Mouse (Mus musculus) 416B (cell line): ENCODE results near the gene Npm1.
A peak's percentile ranks its signal among the peaks of the same experiment; 100 is the strongest.

ENCODE experiments used
- DNase-seq: peaks from one replicate; pipeline ENCODE4 v3.0.0; 2011; ENCODE audit warnings: low read depth

Gene Npm1

DNA sequence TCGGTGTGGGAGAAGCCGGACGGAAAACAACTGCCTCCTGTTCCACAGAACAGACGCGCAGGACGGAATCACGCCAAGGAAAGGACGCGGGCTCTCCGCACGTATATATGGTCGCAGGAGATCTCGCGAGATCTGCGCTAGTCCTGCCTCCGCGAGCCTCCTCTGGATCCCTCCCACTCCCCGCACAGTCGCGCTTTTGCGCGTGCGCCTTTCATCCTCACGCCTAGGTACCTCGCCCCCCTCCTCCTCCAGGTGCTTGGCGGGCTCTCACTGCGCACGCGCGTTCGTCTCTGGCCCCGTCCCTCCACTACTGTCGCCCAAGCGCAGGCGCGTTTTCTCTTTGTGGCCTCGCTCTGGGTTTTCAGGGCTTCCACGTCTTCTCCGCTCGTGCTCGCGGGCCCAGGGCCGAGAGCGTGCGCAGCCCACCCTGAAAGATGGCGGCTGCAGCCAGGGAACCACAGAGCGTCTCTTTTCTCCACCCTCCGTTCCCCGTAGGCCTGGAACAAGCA is at the start of gene Npm1:
TSS of gene Npm1 (minus strand) at position 209 of the 509 bp plus-strand sequence.
- peak; percentile 99 for DNase-seq

DNA sequence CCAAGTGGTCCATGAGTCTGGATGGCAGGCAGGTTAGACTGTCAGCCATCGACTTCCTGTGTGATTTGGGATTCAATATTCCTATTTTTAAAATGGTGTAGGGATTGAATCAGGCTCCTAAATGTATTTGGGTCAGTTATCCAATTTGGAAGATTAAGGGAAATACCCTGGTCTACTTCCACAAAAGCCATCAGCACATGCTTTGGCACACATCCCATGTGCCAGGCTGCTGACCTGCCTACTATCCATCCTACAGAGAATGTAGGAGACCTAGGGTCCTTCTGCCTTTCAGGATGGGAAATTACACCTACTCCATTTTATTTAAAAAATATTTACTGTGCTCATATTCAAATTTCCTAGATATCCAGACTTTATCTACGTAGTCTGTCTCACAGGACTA is 44.4 kb upstream of the Npm1 start:
- no peak for DNase-seq

DNA sequence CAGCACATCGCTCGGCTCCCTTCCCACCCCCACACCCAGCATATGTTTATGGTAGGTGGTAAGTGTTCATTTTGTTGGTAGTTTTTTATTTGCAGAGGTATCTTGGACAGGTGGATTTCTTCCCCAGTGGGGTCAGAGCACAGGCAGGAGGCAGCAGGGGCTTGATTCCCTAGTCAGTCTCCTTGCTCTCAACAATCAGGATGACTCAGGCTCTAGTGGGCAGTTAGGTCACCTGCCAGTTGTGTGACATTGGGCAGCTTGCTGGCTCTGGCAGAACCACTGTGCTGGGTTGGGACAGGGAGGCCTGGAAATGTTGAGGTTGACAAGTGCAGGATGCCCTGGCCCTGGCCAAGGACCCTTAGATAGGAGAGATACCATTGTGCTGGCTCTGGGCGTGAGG is 42.0 kb upstream of the Npm1 start:
- DNase-seq: no peak

DNA sequence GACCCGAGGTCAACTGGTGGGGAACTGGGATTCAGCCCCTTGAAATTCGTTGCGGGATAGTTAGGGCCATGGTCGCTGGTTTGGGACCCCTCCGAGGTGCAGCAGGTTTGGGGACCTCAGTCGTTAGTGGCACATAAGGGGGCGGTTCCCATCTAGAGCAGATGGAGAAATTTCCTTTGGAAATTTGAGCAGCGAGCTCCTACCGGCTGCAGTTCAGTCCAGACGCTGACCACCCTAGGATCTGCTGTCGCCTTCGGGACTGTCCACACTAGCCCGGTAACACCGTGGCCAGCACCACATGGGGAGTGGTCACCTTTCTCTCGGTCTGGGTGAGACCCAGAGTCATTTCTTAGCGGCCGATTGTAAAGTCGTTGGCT is 41.3 kb upstream of the Npm1 start:
- no peak for DNase-seq

DNA sequence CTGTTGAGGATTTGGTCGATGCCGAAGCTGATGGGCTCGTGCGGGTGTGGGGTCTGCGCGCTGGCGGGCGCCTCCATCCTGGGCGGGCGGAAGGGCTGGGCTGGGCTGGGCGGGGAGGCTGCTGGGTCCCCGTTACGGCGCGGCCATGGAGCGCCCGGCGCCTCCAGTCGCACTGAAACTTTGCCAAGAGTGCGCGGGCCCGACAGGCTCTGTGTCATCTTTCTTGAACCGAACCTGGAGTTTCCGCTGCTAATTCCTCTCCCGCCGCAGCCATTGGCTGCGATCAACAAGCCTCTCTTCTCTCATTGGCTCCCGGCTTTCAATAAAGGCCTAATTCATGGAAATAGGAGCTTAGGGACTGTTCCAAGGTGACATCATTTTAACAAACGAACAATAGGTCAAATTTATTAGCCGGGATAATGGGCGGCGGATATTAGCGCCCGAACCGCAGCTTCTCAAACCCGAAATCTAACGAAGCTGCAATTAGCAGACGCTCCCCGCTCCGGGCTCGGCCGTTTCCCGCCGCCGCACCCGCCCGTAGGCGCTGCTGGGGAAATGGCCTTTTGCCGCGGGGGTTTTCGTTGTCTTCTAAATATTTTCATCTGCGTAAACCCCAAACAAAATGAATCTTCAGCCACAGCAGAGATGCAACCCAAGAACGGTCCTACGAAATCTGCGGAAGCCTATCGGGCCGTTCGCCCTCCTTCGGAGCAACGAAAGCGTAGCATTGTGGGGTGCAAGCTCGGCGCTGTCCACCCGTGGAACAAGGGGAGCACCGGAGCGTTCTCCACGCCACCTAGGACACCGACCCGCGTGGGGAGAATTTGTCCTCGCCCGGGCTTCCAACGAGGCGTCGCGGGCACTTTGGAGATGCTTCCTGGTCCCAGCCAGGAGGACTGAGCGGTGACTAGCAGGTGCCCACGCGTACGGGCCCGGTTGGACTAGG is 40.6 kb upstream of the Npm1 start, which contains the start of gene Tlx3:
TSS of gene Tlx3 (minus strand) at position 207 of the 946 bp plus-strand sequence.
- no peak for DNase-seq

DNA sequence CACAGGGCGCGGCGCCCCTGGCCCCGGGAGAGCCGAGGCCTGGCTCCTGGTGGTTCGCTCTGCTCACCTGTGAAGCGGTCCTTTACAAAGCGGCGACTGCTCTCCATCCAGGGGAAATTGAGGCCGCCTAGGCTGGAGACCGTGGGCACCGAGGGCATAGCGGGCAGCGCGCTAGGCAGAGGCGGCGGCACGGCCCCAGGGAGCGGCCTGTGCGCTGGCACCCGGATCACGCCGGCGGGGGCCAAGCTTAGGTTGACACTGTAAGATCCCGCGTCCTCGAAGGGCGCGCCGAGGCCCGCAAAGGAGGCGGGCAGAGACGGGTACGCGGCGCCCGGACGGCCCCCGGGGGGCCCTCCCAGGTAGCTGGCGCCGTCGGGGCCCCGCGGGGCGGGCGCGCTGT is 40.0 kb upstream of the Npm1 start:
- DNase-seq: no peak

DNA sequence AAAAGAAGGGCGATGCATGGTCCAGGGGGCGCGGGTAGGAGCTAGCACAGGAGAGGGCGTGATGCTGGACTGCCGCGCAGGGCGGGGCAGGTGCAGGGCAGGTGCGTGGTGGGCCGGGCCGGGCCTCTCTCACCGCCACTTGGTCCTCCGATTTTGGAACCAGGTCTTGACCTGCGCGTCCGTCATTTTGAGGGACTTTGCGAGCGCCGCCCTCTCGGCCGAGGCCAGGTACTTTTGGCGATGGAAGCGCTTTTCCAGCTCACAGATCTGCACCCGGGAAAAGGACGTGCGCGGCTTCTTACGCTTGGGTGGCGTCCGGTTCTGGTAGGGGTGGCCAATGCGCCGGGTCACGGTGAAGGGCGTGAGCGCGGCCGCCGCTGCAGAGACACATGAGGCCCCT is 39.3 kb upstream of the Npm1 start:
- no peak for DNase-seq

DNA sequence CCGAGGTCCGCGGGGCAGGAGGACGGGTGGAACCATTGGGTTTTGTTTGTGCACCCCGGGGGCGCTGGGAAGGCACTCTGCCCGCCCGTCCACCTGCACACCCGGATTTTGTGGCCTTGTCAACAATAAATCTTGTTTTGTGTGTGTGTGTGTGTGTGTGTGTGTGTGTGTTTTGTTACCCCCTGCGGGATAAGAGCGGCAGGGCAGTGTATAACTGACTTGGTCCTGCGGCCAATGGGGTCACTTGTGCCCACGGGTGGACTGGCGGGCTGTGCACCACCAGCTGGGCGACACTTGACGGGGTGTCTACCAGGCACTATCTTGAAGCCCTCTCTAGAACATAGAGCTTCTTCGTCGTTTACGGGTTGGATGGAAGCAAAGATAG is 38.6 kb upstream of the Npm1 start:
- no peak for DNase-seq

DNA sequence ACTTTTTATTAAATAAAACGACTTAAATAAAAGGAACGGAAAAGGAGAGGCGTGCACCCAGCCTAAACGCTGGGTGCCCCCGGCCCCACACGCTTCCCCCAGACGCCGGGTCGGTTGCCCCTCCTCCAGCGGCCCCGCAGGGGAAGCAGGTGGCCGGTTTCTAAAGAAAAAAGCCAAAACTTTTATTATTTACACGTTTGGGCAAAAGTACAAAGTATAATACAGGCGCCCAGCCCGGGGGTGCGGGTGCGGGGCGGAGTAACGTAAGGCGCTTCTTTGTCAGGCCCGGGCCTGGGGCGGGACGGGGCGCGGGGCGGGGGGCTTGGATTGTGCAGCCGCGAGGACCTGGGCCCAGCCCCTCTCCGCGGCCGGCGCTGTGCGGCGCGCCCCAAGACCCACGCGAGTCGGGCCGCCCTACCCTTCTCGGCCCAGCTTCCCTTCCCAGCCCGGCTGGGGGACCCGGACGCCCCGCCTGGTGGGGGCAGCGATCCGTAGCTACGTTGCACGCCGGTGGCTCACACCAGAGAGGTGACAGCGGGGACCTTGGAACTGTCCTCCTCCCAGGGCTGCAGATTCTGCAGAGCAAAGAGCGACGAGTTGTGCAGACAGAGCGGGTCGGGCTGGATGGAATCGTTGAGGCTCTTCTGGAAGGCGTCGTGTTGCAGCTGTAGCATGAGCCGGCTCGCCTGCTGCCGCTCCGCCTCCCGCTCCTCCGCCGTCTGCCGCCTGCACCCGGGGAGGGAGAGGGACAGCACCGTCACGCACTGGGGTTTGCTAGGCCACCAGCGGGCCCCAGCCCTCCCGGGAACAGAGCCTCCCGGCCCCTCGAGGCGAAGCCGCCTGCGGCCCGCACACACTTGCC is 38.0 kb upstream of the Npm1 start:
- no peak for DNase-seq

DNA sequence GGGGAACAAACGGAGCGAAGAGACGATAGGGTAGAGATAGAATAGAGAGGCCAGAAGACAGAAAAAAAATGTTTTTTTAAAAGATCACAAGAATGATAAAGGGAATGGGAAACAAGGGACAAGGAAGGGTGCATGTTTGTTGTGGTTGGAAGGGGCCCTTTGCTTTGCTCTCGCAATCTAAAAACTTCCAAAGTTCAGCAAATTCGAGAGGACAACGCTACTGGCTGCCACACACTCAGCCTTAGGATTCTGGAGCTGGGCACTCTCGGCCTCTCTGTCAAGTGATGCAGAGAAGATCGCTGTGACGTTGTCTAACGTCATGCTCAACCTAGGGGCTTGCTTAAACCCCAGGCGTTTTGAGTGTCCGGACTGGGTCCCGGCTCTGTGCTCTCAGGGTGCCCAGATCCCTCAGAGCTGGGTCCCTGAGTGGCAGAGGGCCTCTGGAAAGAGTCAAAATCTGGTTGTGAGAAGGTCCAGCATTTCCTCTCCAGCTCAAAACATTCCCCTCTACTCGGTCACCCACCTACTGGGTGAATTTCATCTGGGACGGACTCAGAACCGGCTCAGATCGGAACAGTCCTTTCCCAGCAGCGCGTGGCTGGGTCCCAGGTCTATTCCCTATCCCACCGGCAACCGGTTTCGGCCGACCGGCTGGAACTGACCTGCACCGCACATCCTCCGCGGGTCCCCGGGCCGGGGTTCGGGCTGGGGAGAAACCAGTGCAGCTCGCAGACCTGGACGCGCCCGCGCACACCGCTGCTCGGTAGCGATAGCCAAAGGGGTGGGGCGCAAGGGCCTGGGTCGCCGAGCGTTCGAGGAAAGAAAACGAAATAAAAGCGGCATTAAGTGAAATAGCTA is 37.1 kb upstream of the Npm1 start:
- no peak for DNase-seq

DNA sequence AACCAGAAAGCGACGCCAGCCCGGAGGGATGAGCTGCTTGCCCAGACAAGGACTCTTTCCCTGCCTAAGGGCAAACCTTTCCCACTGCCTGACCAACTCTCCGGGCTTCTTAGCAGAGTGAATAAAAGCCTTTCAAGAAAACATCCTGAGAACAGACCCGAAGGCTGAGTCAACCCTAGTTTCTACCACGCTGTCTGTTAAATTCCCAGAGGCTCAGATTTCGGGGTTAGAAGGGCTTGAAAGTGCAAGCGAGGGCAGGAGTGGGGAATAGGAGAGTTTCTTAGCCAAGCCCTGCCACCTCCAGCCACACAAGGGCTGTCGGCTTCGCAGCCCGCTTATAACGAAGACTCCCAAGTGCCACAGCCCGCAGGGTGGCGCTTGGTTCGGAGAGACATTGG is 36.1 kb upstream of the Npm1 start:
- no peak for DNase-seq

DNA sequence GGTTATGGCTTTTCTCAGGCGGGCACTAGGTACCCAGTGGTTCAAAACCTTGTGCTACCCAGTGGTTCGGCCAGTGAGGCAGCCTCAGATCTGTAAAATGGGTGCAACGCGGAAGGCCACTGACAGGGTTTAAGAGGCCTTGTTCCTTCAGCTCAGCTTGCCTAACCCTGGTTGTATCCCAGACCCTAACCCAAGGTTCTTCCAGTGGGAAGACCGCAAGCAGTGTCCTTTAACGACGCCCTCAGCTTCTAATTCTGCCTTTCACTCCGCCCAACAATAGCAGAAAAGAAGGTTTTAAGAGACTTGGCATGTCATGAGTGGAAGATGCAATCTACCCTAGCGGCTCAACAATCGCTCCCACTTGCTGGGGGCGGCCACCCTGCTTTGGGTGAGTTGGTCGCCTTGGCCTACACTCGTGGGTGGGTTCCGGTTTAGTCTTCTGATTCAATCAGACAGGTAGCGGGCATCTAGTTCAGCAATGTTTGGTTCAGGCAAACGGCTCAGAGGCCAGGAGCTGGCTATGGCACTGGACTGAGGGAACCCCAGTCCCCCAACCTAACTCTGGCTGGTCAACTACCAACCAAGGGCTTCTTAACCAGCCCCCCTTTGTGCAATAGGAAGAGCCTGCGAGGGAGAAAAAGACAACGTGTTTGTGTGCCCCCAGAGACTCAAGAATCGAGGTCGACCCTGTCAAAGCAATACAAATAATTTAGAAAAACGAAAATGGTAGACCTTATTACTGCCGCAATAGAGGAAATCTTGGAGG is 35.5 kb upstream of the Npm1 start:
- DNase-seq: no peak

DNA sequence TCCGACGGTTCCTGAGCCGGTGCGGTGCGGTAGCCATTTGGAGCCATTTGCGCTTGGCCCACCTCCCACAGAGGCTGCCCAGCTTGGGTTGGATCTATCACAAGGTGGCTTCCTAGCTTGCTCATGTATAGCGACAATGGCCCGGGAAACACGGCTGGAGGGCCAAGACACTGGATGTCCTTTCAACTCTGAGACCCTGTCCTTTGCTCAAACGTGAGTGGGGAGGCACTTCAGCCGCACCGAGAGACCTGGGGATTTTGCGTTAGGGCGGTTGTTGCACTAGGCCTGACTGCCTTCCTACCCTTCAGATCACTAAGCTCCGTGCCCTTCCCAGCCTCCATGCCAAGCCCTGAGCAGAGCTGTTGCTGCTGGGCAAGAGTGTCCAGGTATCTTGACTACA is 34.7 kb upstream of the Npm1 start:
- DNase-seq: no peak

DNA sequence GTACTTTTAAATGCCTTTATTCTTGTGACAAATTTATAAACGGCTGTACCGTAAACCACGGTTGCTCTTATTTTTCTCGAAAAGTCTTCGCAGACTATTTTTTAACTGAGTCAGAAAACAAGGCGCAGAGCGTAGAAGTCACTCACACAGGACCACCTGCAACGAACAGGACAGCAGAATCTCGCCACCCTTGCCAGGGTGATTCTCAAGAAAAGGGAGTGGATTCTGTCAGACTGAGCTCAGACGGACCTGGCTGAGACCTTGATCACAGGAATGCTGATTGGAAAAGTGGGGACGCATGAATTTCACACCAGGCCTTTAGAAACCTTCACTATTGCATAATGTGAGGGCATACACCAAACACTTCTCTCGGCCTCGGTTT is 34.1 kb upstream of the Npm1 start:
- DNase-seq: no peak

DNA sequence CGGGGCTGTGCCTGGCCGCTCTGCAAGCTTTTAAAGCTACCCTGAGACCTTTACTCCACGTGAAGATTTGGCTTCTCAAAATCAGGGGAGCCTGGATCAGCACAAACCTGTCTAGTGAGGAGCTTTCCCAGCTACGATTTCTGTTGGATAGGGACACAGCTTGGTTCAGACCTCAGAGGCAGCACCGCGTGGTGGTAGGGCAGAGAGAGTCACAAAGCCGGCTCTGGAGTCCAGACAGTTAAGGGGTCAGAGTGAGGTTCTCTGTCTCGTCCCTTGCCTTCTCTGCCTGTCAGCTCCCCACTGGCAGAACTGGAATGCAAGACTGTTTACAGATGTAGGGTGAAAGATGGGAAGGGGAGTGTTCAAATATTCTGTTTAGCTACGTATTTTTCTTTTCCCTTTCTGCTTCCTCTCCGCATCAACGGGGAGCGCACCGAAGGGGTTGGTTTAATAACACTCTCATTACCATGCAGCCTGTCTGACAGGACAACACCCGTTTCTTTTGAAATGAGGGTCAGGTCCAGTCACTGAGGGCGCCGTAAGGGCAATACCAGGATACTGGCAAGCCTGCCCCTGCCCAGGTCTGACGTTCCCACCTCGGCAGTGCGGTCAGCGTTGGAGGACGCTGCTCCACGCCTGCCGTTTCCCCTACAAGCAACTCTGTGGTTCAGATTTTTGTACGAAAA is 33.6 kb upstream of the Npm1 start:
- DNase-seq: no peak

DNA sequence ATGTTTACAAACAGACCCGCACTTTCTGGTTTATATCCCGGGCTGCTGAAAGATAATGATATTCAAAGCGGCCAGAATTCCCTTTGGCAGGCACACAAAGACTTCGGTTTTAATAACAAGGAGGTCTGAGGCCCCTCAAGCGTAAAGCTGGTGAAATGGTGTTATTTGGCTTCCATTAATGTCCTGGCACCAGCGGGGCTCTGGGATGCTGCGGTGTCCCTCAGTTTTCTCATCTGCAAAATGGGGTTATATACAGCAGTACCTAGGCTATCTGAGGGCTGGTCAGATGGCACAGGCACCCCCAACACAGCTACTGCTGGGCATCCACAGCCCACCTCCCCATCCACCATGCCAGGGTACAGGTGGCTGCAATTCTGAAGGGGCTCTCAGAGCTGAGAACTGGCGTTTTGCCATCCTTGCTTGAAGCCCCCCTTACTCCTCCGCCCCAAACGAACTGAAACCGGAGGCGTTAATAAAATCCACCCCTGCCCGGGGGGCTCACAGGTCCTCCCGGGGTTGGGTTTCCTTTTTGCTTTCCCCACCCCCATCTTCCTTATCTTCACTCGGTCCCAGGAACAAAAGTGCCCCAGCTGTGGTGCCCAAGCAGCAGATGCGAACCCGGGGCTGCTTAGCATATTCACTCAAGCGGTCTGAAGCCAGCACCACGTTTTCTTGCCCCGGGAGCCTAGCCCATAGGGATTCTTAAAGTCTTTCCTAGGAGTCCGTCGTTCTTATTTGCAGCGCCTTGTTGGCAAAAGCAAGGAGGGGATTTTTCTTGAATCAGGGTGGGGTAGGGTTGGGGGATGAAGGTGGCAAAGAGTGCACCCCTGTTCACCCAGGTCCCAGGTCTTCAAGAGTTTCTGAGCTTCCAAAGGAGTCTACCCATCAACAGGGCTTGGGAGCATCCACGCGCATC is 32.8 kb upstream of the Npm1 start:
- no peak for DNase-seq

DNA sequence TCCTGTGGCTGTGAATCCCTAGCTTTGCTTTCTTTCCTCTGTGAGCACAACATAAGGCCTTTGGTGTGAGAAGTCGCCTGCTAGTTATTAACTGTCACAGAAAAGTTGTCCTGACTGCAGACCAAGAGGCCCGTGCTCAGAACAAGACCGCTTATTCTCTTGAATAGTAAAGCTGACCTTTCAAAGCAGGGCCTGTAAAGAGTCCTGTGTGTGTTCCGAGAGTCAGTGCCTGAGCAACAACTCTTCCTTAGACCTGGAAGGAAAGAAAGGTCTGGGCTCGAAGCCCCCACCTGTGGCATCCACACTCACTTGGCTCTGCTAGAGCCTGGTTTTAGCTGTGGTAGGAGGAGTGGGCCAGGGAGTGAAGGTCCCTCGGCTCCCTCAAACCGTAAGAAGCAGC is 32.1 kb upstream of the Npm1 start:
- DNase-seq: no peak

DNA sequence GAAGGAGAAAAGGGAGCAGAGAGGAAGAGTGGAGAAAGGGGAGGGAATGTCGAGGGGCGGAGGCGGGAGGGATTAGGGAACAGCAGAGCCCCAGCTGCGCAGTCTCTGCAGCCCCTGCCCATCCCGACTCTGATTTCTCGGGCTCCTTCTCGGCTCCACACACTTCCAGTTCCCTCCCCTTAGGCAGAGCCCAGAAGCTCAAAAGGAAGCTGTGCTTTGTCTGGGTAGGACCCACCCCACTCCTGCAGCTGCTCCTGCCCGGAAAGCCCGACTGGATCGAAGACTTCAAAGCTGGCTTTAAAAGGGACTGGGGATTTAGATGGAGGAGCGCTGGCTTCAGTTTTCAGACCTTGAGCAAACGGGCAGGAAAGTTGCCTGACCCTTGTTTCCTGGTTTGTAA is 30.7 kb upstream of the Npm1 start:
- DNase-seq: no peak

DNA sequence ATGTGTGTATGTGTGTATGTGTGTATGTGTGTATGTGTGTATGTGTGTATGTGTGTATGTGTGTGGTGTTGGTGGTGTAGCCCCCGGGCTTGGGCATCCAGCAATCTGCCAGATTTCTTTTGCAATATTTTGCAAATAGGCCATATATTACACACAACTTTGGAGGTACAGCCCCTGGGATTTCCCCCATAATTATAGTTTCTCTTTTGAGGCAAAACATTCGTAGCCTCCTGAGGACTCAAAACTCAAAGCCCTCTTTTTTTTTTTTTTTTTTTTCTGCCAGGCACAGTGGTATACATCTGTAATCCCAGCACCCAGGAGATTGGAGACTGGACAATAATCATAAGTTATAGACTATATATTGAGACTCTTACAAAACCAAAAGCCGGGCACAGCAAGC is 18.8 kb upstream of the Npm1 start:
- no peak for DNase-seq

DNA sequence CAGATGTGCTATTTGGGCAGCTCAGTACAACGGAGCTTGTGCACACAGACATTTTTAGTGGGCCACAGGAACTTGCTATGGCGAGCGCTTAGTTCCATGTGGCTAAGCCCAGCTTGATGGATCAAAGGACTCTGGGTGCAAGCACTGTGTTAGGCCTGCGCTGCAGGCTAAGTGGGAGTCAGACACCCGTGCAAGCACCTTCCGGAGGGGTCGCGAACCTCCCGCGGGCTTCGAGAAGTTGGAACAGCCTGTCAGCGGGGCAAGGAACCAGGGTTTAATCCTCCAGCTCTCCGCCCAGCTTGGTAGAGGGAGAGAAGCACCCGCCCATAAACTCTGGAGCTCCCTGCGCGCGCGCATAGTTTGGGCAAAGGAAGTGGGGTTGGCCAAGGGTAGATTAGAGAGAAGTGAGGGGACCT is 17.7 kb upstream of the Npm1 start:
- DNase-seq: no peak
